Mouse (Mus musculus): ENCODE measurements around the gene Txnrd3.

GRCm38 (mm10) chr6:89707240-89707639 is 63.5 kb downstream of the Txnrd3 start, which contains the start of gene Vmn1r40:
- no peak for TF ChIP-seq CTCF (conservative IDR thresholded peaks at IDR 0.05; ENCODE audit: low read length)
- no peak for TF ChIP-seq POU5F1 (IDR thresholded peaks at IDR 0.05; ENCODE audit: borderline replicate concordance, low read length)
